17 mouse cellular contexts compared by ENCODE assay signal in genomic region chr15:83093687-83094086, GRCm38 (mm10). TPM values are rescaled to one million over a fixed set of nuclear protein-coding genes. Genes with fewer than 3 reads are reported as not detected.
A peak's percentile ranks its signal among the peaks of the same experiment; 100 is the strongest.
DNase-seq lines count a peak whose midpoint lies in the region; ATAC-seq and TF ChIP-seq lines count a peak whose summit lies in the region.
"Had no signal": no experiment of that assay in that cellular context is flagged by ENCODE, and none has a peak within 500 bp of the region (broad histone marks: within the 10 kb centered on the region; RNA-seq: fewer than 3 reads in every experiment).

No protein-coding gene starts in this region.

- no peaks in the 10 kb centered on the region for H3K9me3 ChIP-seq in heart, embryonic 11.5 days (replicated peaks; ENCODE audit: control insufficient read depth, low read length)
- H3K9me3 ChIP-seq in liver, postnatal 0 days (ENCODE audit: low read length): no peaks in the 10 kb centered on the region
- H3K9me3 ChIP-seq: limb, embryonic 10.5 days; midbrain, embryonic 15.5 days; neural tube, embryonic 15.5 days had no signal

- no peak overlapping the region for H3K9ac ChIP-seq in heart, embryonic 11.5 days (ENCODE audit: low read depth, low read length)
- H3K9ac ChIP-seq in liver, postnatal 0 days (replicated peaks): no peak overlapping the region
- H3K9ac ChIP-seq: lung, embryonic 14.5 days; midbrain, embryonic 15.5 days; neural tube, embryonic 15.5 days had no signal

- H3K27me3 ChIP-seq in heart, embryonic 11.5 days (ENCODE audit: control insufficient read depth, insufficient read depth, low read length): peaks cover 12% of the 10 kb centered on the region
- peaks cover 17% of the 10 kb centered on the region; the same call in 1 of the 2 replicates for H3K27me3 ChIP-seq in liver, postnatal 0 days (ENCODE audit: insufficient read depth, low read length)

- H3K4me1 ChIP-seq in heart, embryonic 11.5 days (ENCODE audit: control insufficient read depth, insufficient read depth, low read length): 0 out of 2 replicates have a peak, but pooled peaks cover 14% of the 10 kb centered on the region
- H3K4me1 ChIP-seq in liver, postnatal 0 days (ENCODE audit: insufficient read depth): no peaks in the 10 kb centered on the region; the same call in 1 of the 2 replicates

- WGBS in heart, embryonic 11.5 days (ENCODE audit: insufficient replicate concordance): 75% methylated on average over 2 of the region's 2 CpGs
- WGBS in liver, postnatal 0 days (ENCODE audit: insufficient replicate concordance): 59% methylated on average over 2 of the region's 2 CpGs

- TF ChIP-seq EP300 in liver, postnatal 0 days (IDR thresholded peaks at IDR 0.05; ENCODE audit: low read depth): no peak

- no peak overlapping the region for H3K27ac ChIP-seq in heart, embryonic 11.5 days (ENCODE audit: low read depth, low read length)
- no peak overlapping the region for H3K27ac ChIP-seq in liver, postnatal 0 days (ENCODE audit: low read depth)
- H3K27ac ChIP-seq: limb, embryonic 10.5 days; midbrain, embryonic 15.5 days; neural tube, embryonic 15.5 days had no signal

- peak; percentile 60 to 71 for DNase-seq in heart, adult 18-20 months
- peak; percentile 93 for DNase-seq in adipocyte (ENCODE audit: low spot score)
- peak; percentile 46 to 48 for DNase-seq in gastrocnemius, adult 8-10 months (ENCODE audit: low spot score in 2 of 2)
- peak; percentile 24 for DNase-seq in lung, postnatal 25 days (ENCODE audit: low spot score)
- DNase-seq in cerebellum, postnatal 10 days: no peak
- DNase-seq in liver, postnatal 0 days: no peak
- DNase-seq: cerebellum, adult 2 months; lung, embryonic 14.5 days; right cerebral cortex, postnatal 14 days; thymus, adult 2 months had no signal

- H3K4me3 ChIP-seq in heart, embryonic 11.5 days (ENCODE audit: low read depth, low read length): no peak overlapping the region
- H3K4me3 ChIP-seq in liver, postnatal 0 days (ENCODE audit: low read depth, low read length): no peak overlapping the region
- H3K4me3 ChIP-seq: limb, embryonic 10.5 days; midbrain, embryonic 15.5 days; neural tube, embryonic 15.5 days had no signal

- TF ChIP-seq CTCF in liver, postnatal 0 days (IDR thresholded peaks at IDR 0.05; ENCODE audit: low read depth): no peak

- ATAC-seq in heart, embryonic 11.5 days (replicated peaks; ENCODE audit: insufficient number of reproducible peaks, low FRiP score, low TSS enrichment): no peak
- no peak for ATAC-seq in liver, postnatal 0 days
- ATAC-seq: forebrain, embryonic 14.5 days; hindbrain, embryonic 16.5 days; intestine, postnatal 0 days; midbrain, embryonic 15.5 days had no signal

- H3K36me3 ChIP-seq in heart, embryonic 11.5 days (ENCODE audit: control insufficient read depth, insufficient read depth, low read length): no peaks in the 10 kb centered on the region
- no peaks in the 10 kb centered on the region for H3K36me3 ChIP-seq in liver, postnatal 0 days (replicated peaks; ENCODE audit: insufficient read depth, low read length)
- H3K36me3 ChIP-seq: limb, embryonic 10.5 days; midbrain, embryonic 15.5 days; neural tube, embryonic 15.5 days had no signal

- no peak overlapping the region for H3K4me2 ChIP-seq in heart, embryonic 11.5 days
- no peak overlapping the region for H3K4me2 ChIP-seq in liver, postnatal 0 days (ENCODE audit: low read depth, low read length)
- H3K4me2 ChIP-seq: lung, embryonic 14.5 days; midbrain, embryonic 15.5 days; neural tube, embryonic 15.5 days had no signal

RNA-seq across cellular contexts. Expression of gene Serhl, which starts 4.4 kb away (rescaled TPM):
- total RNA-seq in heart, adult 18-20 months (2021): 10 to 100 TPM; 46.1 to 55.5 TPM
- 56.4 and 68.5 TPM in 2 replicates for polyA plus RNA-seq in heart, embryonic 11.5 days (2014; fragmentation: Nextera tagmentation; extraction: Ambion mirVana)
- total RNA-seq in gastrocnemius, adult 8-10 months (2022): 10 to 100 TPM; 19.2 to 30.2 (median 25.4) TPM
- polyA plus RNA-seq in liver, postnatal 0 days (2015; fragmentation: Nextera tagmentation; extraction: Ambion mirVana): 24.2 and 24.3 TPM in 2 replicates

RNA-seq across cellular contexts. Expression of gene Rrp7a, which starts 28.9 kb away (rescaled TPM):
- total RNA-seq in heart, adult 18-20 months (2021): 10 to 100 TPM; 28.6 to 37.9 TPM
- polyA plus RNA-seq in heart, embryonic 11.5 days (2014; fragmentation: Nextera tagmentation; extraction: Ambion mirVana): 34.9 and 42.7 TPM in 2 replicates
- total RNA-seq in gastrocnemius, adult 8-10 months (2022): 10 to 100 TPM; 32.9 to 48.0 (median 41.8) TPM
- 15.2 and 16.0 TPM in 2 replicates for polyA plus RNA-seq in liver, postnatal 0 days (2015; fragmentation: Nextera tagmentation; extraction: Ambion mirVana)

RNA-seq across cellular contexts. Expression of gene Poldip3, which starts 55.5 kb away (rescaled TPM):
- 10 to 100 TPM; 23.1 to 26.2 TPM for total RNA-seq in heart, adult 18-20 months (2021)
- 88.5 and 89.4 TPM in 2 replicates for polyA plus RNA-seq in heart, embryonic 11.5 days (2014; fragmentation: Nextera tagmentation; extraction: Ambion mirVana)
- 10 to 100 TPM; 12.3 to 18.1 (median 16.9) TPM for total RNA-seq in gastrocnemius, adult 8-10 months (2022)
- polyA plus RNA-seq in liver, postnatal 0 days (2015; fragmentation: Nextera tagmentation; extraction: Ambion mirVana): 30.2 and 32.5 TPM in 2 replicates

Comparison
In these comparisons a context has a peak if more than half of its experiments do, and no peak if none do; other contexts are left out.
1. DNase-seq: peak in heart, adult 18-20 months (2 of 2), adipocyte (single experiment), gastrocnemius, adult 8-10 months (2 of 2) and lung, postnatal 25 days (single experiment); none in cerebellum, postnatal 10 days (0 of 2) and liver, postnatal 0 days (single experiment).